Mouse (Mus musculus) kidney, adult 2 months (tissue): ENCODE measurements around the gene Ext2. TPM values are rescaled to one million over a fixed set of nuclear protein-coding genes. Genes with fewer than 3 reads are reported as not detected.
A peak's percentile ranks its signal among the peaks of the same experiment; 100 is the strongest.

ENCODE experiments used
- DNase-seq: peaks from one replicate; pipeline ENCODE4 v3.0.0; 2021
- H3K27ac ChIP-seq: fragments of 200-500 bp; 2 replicates; pipeline ENCODE4 v1.5.1; 2012; ENCODE audit warnings: low read depth, low read length, control low read depth, inconsistent platforms; ENCODE audit not compliant: insufficient read depth
- H3K27me3 ChIP-seq: fragments of 200-500 bp; replicated peaks from 2 replicates; pipeline ENCODE4 v1.6.1; 2012; ENCODE audit warnings: mild to moderate bottlenecking, moderate library complexity, low read length, inconsistent platforms; ENCODE audit not compliant: control insufficient read depth, insufficient read depth
- H3K36me3 ChIP-seq: fragments of 200-500 bp; 2 replicates; pipeline ENCODE4 v1.6.1; 2012; ENCODE audit warnings: mild to moderate bottlenecking, moderate library complexity, low read length, inconsistent platforms; ENCODE audit not compliant: control insufficient read depth, insufficient read depth
- H3K4me1 ChIP-seq: fragments of 200-500 bp; 2 replicates; pipeline ENCODE4 v1.6.1; 2011; ENCODE audit warnings: low read length; ENCODE audit not compliant: control insufficient read depth, insufficient read depth
- H3K4me3 ChIP-seq: fragments of 200-500 bp; 2 replicates; pipeline ENCODE4 v1.5.1; 2011; ENCODE audit warnings: mild to moderate bottlenecking, low read depth, low read length, control low read depth; ENCODE audit not compliant: insufficient read depth
- CTCF ChIP-seq: fragments of 200-500 bp; conservative IDR thresholded peaks from 2 replicates; pipeline ENCODE4 v1.5.1; 2011; ENCODE audit warnings: low read depth, mild to moderate bottlenecking, control low read depth, low read length, moderate library complexity, mixed read lengths; ENCODE audit not compliant: insufficient read depth, insufficient read length
- POLR2A ChIP-seq: fragments of 200-500 bp; IDR thresholded peaks from one replicate; pipeline ENCODE4 v1.6.1; 2011; ENCODE audit warnings: low read depth, low read length, control low read depth
- WGBS: fragments of 180-500 bp; shearing (Covaris S2); methylation state at CpG from one replicate; pipeline ENCODE4 v1.1.7; 2018; 5-methylcytosine and 5-hydroxymethylcytosine counted together
- polyA plus RNA-seq: library from polyadenylated mRNA; depleted of rRNA; stranded (reverse); fragments of >200 nt; gene quantifications from 2 replicates; pipeline ENCODE4 v1.2.3, GENCODE M21; 2012

Ext2 gene
- polyA plus RNA-seq, 1 experiment: 46.5 TPM

- TF ChIP-seq POLR2A (no peak), CTCF (no peak)
- H3K27ac ChIP-seq: no peak overlapping the region
- no peaks in the 10 kb centered on the region for H3K27me3 ChIP-seq
These were observed 160.0 kb downstream of the Ext2 start for GRCm38 (mm10) chr2:93662240-93662865.

GRCm38 (mm10) chr2:93661096-93661495, 161.3 kb downstream of the Ext2 start:
- Histone ChIP-seq H3K36me3 (no peaks in the 10 kb centered on the region), H3K27me3 (no peaks in the 10 kb centered on the region), H3K4me3 (no peak overlapping the region), H3K4me1 (no peaks in the 10 kb centered on the region), H3K27ac (no peak overlapping the region)
- no peak for DNase-seq
- 81% methylated on average over 6 of the region's 6 CpGs for WGBS
- TF ChIP-seq CTCF: no peak
- no peak for TF ChIP-seq POLR2A

More at GRCm38 (mm10) chr2:93662240-93662865, 160.0 kb downstream of the Ext2 start:
- 35% methylated on average over 16 of the region's 16 CpGs for WGBS
- Histone ChIP-seq H3K36me3 (no peaks in the 10 kb centered on the region), H3K4me3 (no peak overlapping the region), H3K4me1 (no peaks in the 10 kb centered on the region)
- DNase-seq: no peak

GRCm38 (mm10) chr2:93659705-93660308, 162.6 kb downstream of the Ext2 start:
- TF ChIP-seq POLR2A: no peak
- no peak for TF ChIP-seq CTCF
- no peaks in the 10 kb centered on the region for H3K36me3 ChIP-seq
- H3K27ac ChIP-seq: no peak overlapping the region
- no peaks in the 10 kb centered on the region for H3K27me3 ChIP-seq
- H3K4me3 ChIP-seq: no peak overlapping the region
- WGBS: 73% methylated on average over 6 of the region's 6 CpGs
- no peaks in the 10 kb centered on the region for H3K4me1 ChIP-seq
- peak; percentile 35 for DNase-seq

GRCm38 (mm10) chr2:93659004-93659403, 163.4 kb downstream of the Ext2 start:
- Histone ChIP-seq H3K4me1 (no peaks in the 10 kb centered on the region), H3K4me3 (no peak overlapping the region), H3K27me3 (no peaks in the 10 kb centered on the region), H3K27ac (no peak overlapping the region), H3K36me3 (no peaks in the 10 kb centered on the region)
- peak; percentile 75 for TF ChIP-seq CTCF
- no peak for TF ChIP-seq POLR2A
- 39% methylated on average over 3 of the region's 3 CpGs for WGBS
- DNase-seq: peak; percentile 22

GRCm38 (mm10) chr2:93654336-93655055, 167.9 kb downstream of the Ext2 start:
- Histone ChIP-seq H3K4me3 (no peak overlapping the region), H3K27ac (no peak overlapping the region), H3K4me1 (no peaks in the 10 kb centered on the region), H3K36me3 (no peaks in the 10 kb centered on the region), H3K27me3 (no peaks in the 10 kb centered on the region)
- DNase-seq: no peak
- WGBS: 89% methylated on average over 11 of the region's 11 CpGs
- TF ChIP-seq CTCF (no peak), POLR2A (no peak)

- Histone ChIP-seq H3K4me1 (no peaks in the 10 kb centered on the region), H3K27ac (no peak overlapping the region), H3K36me3 (no peaks in the 10 kb centered on the region), H3K27me3 (peaks cover 5% of the 10 kb centered on the region), H3K4me3 (no peak overlapping the region)
- 60% methylated on average over 4 of the region's 4 CpGs for WGBS
- TF ChIP-seq CTCF (no peak), POLR2A (no peak)
- DNase-seq: no peak
These were observed 173.0 kb downstream of the Ext2 start for GRCm38 (mm10) chr2:93649243-93649870.
